Mouse (Mus musculus): ENCODE results near the gene Bok. TPM values are rescaled to one million over a fixed set of nuclear protein-coding genes. Genes with fewer than 3 reads are reported as not detected.
A peak's percentile ranks its signal among the peaks of the same experiment; 100 is the strongest.

Bok gene
- polyA plus RNA-seq, 1 experiment from 2014 or later = 72.1 TPM

GRCm38 (mm10) chr1:93693943-93694342, 8.5 kb downstream of the Bok start:
- 89% methylated on average over 10 of the region's 10 CpGs for WGBS
- Histone ChIP-seq H3K4me1 (ENCODE audit: control insufficient read depth, insufficient read depth, low read length) (peaks cover 6% of the 10 kb centered on the region; the same call in 1 of the 2 replicates), H3K36me3 (ENCODE audit: control insufficient read depth, insufficient read depth, low read length) (peaks cover 21% of the 10 kb centered on the region; the same call in 1 of the 2 replicates), H3K27ac (ENCODE audit: low read depth, low read length) (no peak overlapping the region), H3K4me3 (ENCODE audit: low read length) (no peak overlapping the region), H3K4me2 (replicated peaks; ENCODE audit: low read depth, low read length) (no peak overlapping the region), H3K27me3 (ENCODE audit: control insufficient read depth, insufficient read depth, low read length) (no peaks in the 10 kb centered on the region), H3K9ac (ENCODE audit: low read depth, low read length) (no peak overlapping the region), H3K9me3 (ENCODE audit: control insufficient read depth, low read length) (no peaks in the 10 kb centered on the region)
- ATAC-seq (ENCODE audit: low FRiP score, low TSS enrichment) = no peak

- no peak for ATAC-seq (ENCODE audit: low FRiP score, low TSS enrichment)
- Histone ChIP-seq H3K36me3 (ENCODE audit: control insufficient read depth, insufficient read depth, low read length) (peaks cover 21% of the 10 kb centered on the region; the same call in 1 of the 2 replicates), H3K27ac (ENCODE audit: low read depth, low read length) (no peak overlapping the region), H3K9me3 (ENCODE audit: control insufficient read depth, low read length) (no peaks in the 10 kb centered on the region), H3K4me2 (replicated peaks; ENCODE audit: low read depth, low read length) (no peak overlapping the region), H3K4me3 (ENCODE audit: low read length) (no peak overlapping the region), H3K4me1 (ENCODE audit: control insufficient read depth, insufficient read depth, low read length) (peaks cover 6% of the 10 kb centered on the region; the same call in 1 of the 2 replicates), H3K9ac (ENCODE audit: low read depth, low read length) (no peak overlapping the region), H3K27me3 (ENCODE audit: control insufficient read depth, insufficient read depth, low read length) (no peaks in the 10 kb centered on the region)
- 73% methylated on average over 6 of the region's 6 CpGs for WGBS
These were observed 9.5 kb downstream of the Bok start for GRCm38 (mm10) chr1:93694966-93695365.

GRCm38 (mm10) chr1:93697317-93697716, 11.9 kb downstream of the Bok start:
- peak; percentile 35; the same call in 1 of the 2 replicates for ATAC-seq (ENCODE audit: low FRiP score, low TSS enrichment)
- Histone ChIP-seq H3K36me3 (ENCODE audit: control insufficient read depth, insufficient read depth, low read length) (peaks cover 5% of the 10 kb centered on the region; the same call in 1 of the 2 replicates), H3K27ac (ENCODE audit: low read depth, low read length) (peak overlapping the region; percentile 47), H3K4me3 (ENCODE audit: low read length) (no peak overlapping the region), H3K27me3 (ENCODE audit: control insufficient read depth, insufficient read depth, low read length) (no peaks in the 10 kb centered on the region), H3K4me2 (replicated peaks; ENCODE audit: low read depth, low read length) (no peak overlapping the region), H3K4me1 (ENCODE audit: control insufficient read depth, insufficient read depth, low read length) (peaks cover 6% of the 10 kb centered on the region; the same call in 1 of the 2 replicates), H3K9me3 (ENCODE audit: control insufficient read depth, low read length) (no peaks in the 10 kb centered on the region), H3K9ac (ENCODE audit: low read depth, low read length) (no peak overlapping the region)
- 30% methylated on average over 3 of the region's 3 CpGs for whole genome bisulfite sequencing

GRCm38 (mm10) chr1:93699159-93699558, 13.7 kb downstream of the Bok start:
- Histone ChIP-seq H3K4me3 (ENCODE audit: low read length) (no peak overlapping the region), H3K27me3 (ENCODE audit: control insufficient read depth, insufficient read depth, low read length) (no peaks in the 10 kb centered on the region), H3K9me3 (ENCODE audit: control insufficient read depth, low read length) (no peaks in the 10 kb centered on the region), H3K4me1 (ENCODE audit: control insufficient read depth, insufficient read depth, low read length) (peaks cover 6% of the 10 kb centered on the region; the same call in 1 of the 2 replicates), H3K4me2 (replicated peaks; ENCODE audit: low read depth, low read length) (no peak overlapping the region), H3K9ac (ENCODE audit: low read depth, low read length) (no peak overlapping the region), H3K36me3 (ENCODE audit: control insufficient read depth, insufficient read depth, low read length) (peaks cover 16% of the 10 kb centered on the region; the same call in 1 of the 2 replicates), H3K27ac (ENCODE audit: low read depth, low read length) (no peak overlapping the region)
- 77% methylated on average over 4 of the region's 4 CpGs for WGBS
- ATAC-seq (ENCODE audit: low FRiP score, low TSS enrichment) = no peak

GRCm38 (mm10) chr1:93702106-93702505, 16.6 kb downstream of the Bok start:
- Histone ChIP-seq H3K9me3 (ENCODE audit: control insufficient read depth, low read length) (no peaks in the 10 kb centered on the region), H3K27me3 (ENCODE audit: control insufficient read depth, insufficient read depth, low read length) (no peaks in the 10 kb centered on the region), H3K4me2 (replicated peaks; ENCODE audit: low read depth, low read length) (no peak overlapping the region), H3K27ac (ENCODE audit: low read depth, low read length) (no peak overlapping the region), H3K9ac (ENCODE audit: low read depth, low read length) (no peak overlapping the region), H3K4me1 (ENCODE audit: control insufficient read depth, insufficient read depth, low read length) (peaks cover 4% of the 10 kb centered on the region; the same call in 1 of the 2 replicates), H3K36me3 (ENCODE audit: control insufficient read depth, insufficient read depth, low read length) (peaks cover 28% of the 10 kb centered on the region), H3K4me3 (ENCODE audit: low read length) (no peak overlapping the region)
- ATAC-seq (ENCODE audit: low FRiP score, low TSS enrichment) = no peak
- 87% methylated on average over 1 of the region's 1 CpGs for WGBS

GRCm38 (mm10) chr1:93703472-93704048, 18.1 kb downstream of the Bok start:
- Histone ChIP-seq H3K36me3 (ENCODE audit: control insufficient read depth, insufficient read depth, low read length) (peaks cover 28% of the 10 kb centered on the region), H3K9ac (ENCODE audit: low read depth, low read length) (no peak overlapping the region), H3K27me3 (ENCODE audit: control insufficient read depth, insufficient read depth, low read length) (no peaks in the 10 kb centered on the region), H3K27ac (ENCODE audit: low read depth, low read length) (no peak overlapping the region), H3K4me1 (ENCODE audit: control insufficient read depth, insufficient read depth, low read length) (no peaks in the 10 kb centered on the region), H3K4me3 (ENCODE audit: low read length) (no peak overlapping the region), H3K4me2 (replicated peaks; ENCODE audit: low read depth, low read length) (no peak overlapping the region), H3K9me3 (ENCODE audit: control insufficient read depth, low read length) (no peaks in the 10 kb centered on the region)
- no peak for ATAC-seq (ENCODE audit: low FRiP score, low TSS enrichment)
- 87% methylated on average over 10 of the region's 10 CpGs for WGBS

- H3K27me3 ChIP-seq (ENCODE audit: control insufficient read depth, insufficient read depth, low read length) = no peaks in the 10 kb centered on the region
- H3K9ac ChIP-seq (ENCODE audit: low read depth, low read length) = no peak overlapping the region
- H3K36me3 ChIP-seq (ENCODE audit: control insufficient read depth, insufficient read depth, low read length) = peaks cover 28% of the 10 kb centered on the region
- no peak overlapping the region for H3K4me2 ChIP-seq (replicated peaks; ENCODE audit: low read depth, low read length)
- H3K4me3 ChIP-seq (ENCODE audit: low read length) = no peak overlapping the region
- no peak for ATAC-seq (ENCODE audit: low FRiP score, low TSS enrichment)
- no peaks in the 10 kb centered on the region for H3K4me1 ChIP-seq (ENCODE audit: control insufficient read depth, insufficient read depth, low read length)
- no peak overlapping the region for H3K27ac ChIP-seq (ENCODE audit: low read depth, low read length)
- no peaks in the 10 kb centered on the region for H3K9me3 ChIP-seq (ENCODE audit: control insufficient read depth, low read length)
- WGBS = 89% methylated on average over 9 of the region's 9 CpGs
These were observed 18.9 kb downstream of the Bok start for GRCm38 (mm10) chr1:93704341-93704740.

GRCm38 (mm10) chr1:93705389-93705788, 19.9 kb downstream of the Bok start:
- WGBS = 81% methylated on average over 3 of the region's 3 CpGs
- Histone ChIP-seq H3K4me1 (ENCODE audit: control insufficient read depth, insufficient read depth, low read length) (no peaks in the 10 kb centered on the region), H3K27me3 (ENCODE audit: control insufficient read depth, insufficient read depth, low read length) (no peaks in the 10 kb centered on the region), H3K4me2 (replicated peaks; ENCODE audit: low read depth, low read length) (no peak overlapping the region), H3K4me3 (ENCODE audit: low read length) (no peak overlapping the region), H3K9ac (ENCODE audit: low read depth, low read length) (no peak overlapping the region), H3K9me3 (ENCODE audit: control insufficient read depth, low read length) (no peaks in the 10 kb centered on the region), H3K27ac (ENCODE audit: low read depth, low read length) (no peak overlapping the region), H3K36me3 (ENCODE audit: control insufficient read depth, insufficient read depth, low read length) (peaks cover 28% of the 10 kb centered on the region)
- ATAC-seq (ENCODE audit: low FRiP score, low TSS enrichment) = no peak

- Histone ChIP-seq H3K27ac (ENCODE audit: low read depth, low read length) (no peak overlapping the region), H3K4me1 (ENCODE audit: control insufficient read depth, insufficient read depth, low read length) (no peaks in the 10 kb centered on the region), H3K36me3 (ENCODE audit: control insufficient read depth, insufficient read depth, low read length) (peaks cover 17% of the 10 kb centered on the region; the same call in 1 of the 2 replicates), H3K9ac (ENCODE audit: low read depth, low read length) (no peak overlapping the region), H3K27me3 (ENCODE audit: control insufficient read depth, insufficient read depth, low read length) (no peaks in the 10 kb centered on the region), H3K9me3 (ENCODE audit: control insufficient read depth, low read length) (no peaks in the 10 kb centered on the region), H3K4me2 (replicated peaks; ENCODE audit: low read depth, low read length) (no peak overlapping the region), H3K4me3 (ENCODE audit: low read length) (no peak overlapping the region)
- ATAC-seq (ENCODE audit: low FRiP score, low TSS enrichment) = no peak
- WGBS = 93% methylated on average over 2 of the region's 2 CpGs
These were observed 30.7 kb downstream of the Bok start for GRCm38 (mm10) chr1:93716166-93716565.
